17 mouse cellular contexts compared by ENCODE assay signal in the genomic region with DNA sequence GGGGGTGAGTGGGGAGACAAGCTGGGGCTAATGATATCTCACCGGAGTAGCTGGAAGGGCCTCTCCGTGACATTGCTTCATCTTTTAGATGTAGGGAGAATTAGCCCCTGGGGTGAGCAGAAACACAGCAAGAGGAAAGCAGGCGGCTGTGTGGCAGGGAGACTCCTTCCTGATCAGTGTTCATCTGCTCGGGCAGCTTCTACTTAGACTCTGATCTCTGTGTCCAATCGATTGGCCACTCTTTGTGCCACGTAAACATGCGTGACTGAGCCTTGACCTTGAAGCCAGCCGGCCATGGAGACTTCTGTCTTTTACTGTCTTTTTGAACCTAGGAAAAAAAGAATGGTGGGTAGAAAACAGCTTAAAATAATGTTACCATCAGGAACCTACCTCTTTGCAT.
DNase-seq lines count a peak whose midpoint lies in the region; ATAC-seq and TF ChIP-seq lines count a peak whose summit lies in the region.
"Had no signal": no experiment of that assay in that cellular context is flagged by ENCODE, and none has a peak within 500 bp of the region (broad histone marks: within the 10 kb centered on the region; RNA-seq: fewer than 3 reads in every experiment).

No protein-coding gene starts in this region.

- no peak for ATAC-seq in heart, embryonic 11.5 days (replicated peaks; ENCODE audit: insufficient number of reproducible peaks, low FRiP score, low TSS enrichment)
- no peak for ATAC-seq in midbrain, embryonic 16.5 days
- no peak for ATAC-seq in hindbrain, postnatal 0 days
- peak; percentile 84 for ATAC-seq in neural tube, embryonic 11.5 days (ENCODE audit: insufficient read depth, low FRiP score, low TSS enrichment)
- ATAC-seq in liver, embryonic 12.5 days = no peak
- ATAC-seq: forebrain, embryonic 16.5 days had no signal

- H3K9me3 ChIP-seq in heart, embryonic 11.5 days (replicated peaks; ENCODE audit: control insufficient read depth, low read length) = no peaks in the 10 kb centered on the region
- H3K9me3 ChIP-seq in midbrain, embryonic 10.5 days (replicated peaks) = no peaks in the 10 kb centered on the region
- H3K9me3 ChIP-seq in midbrain, embryonic 16.5 days (replicated peaks; ENCODE audit: control insufficient read depth, low read length, poor library complexity, severe bottlenecking) = no peaks in the 10 kb centered on the region
- no peaks in the 10 kb centered on the region for H3K9me3 ChIP-seq in hindbrain, postnatal 0 days (ENCODE audit: low read length)
- no peaks in the 10 kb centered on the region for H3K9me3 ChIP-seq in neural tube, embryonic 11.5 days (ENCODE audit: control insufficient read depth, low read length)
- H3K9me3 ChIP-seq in liver, embryonic 12.5 days (replicated peaks) = no peaks in the 10 kb centered on the region
- H3K9me3 ChIP-seq: hindbrain, embryonic 15.5 days had no signal

- no peak for DNase-seq in heart, adult 9 months (ENCODE audit: low spot score in 2 of 2)
- DNase-seq in midbrain, embryonic 10.5 days (ENCODE audit: low spot score) = peak; percentile 74
- DNase-seq in hindbrain, postnatal 0 days (ENCODE audit: low spot score) = peak; percentile 41
- DNase-seq in neural tube, embryonic 11.5 days (ENCODE audit: low spot score) = peak; percentile 33
- no peak for DNase-seq in thymus, postnatal 14 days
- DNase-seq: adrenal gland, postnatal 14 days; cerebellum, adult 8-10 months; heart, adult 18-20 months; kidney, adult 8-10 months; spleen, adult 18-20 months; thymus, adult 2 months had no signal

- no peaks in the 10 kb centered on the region for H3K36me3 ChIP-seq in heart, embryonic 11.5 days (ENCODE audit: control insufficient read depth, insufficient read depth, low read length)
- H3K36me3 ChIP-seq in midbrain, embryonic 10.5 days = no peaks in the 10 kb centered on the region
- no peaks in the 10 kb centered on the region for H3K36me3 ChIP-seq in midbrain, embryonic 16.5 days (ENCODE audit: control insufficient read depth, insufficient read depth, low read length)
- H3K36me3 ChIP-seq in hindbrain, postnatal 0 days (ENCODE audit: insufficient read depth, low read length) = no peaks in the 10 kb centered on the region
- H3K36me3 ChIP-seq in neural tube, embryonic 11.5 days (ENCODE audit: control insufficient read depth, insufficient read depth, low read length) = no peaks in the 10 kb centered on the region
- no peaks in the 10 kb centered on the region for H3K36me3 ChIP-seq in liver, embryonic 12.5 days
- H3K36me3 ChIP-seq: hindbrain, embryonic 15.5 days had no signal

- no peak overlapping the region for H3K4me2 ChIP-seq in heart, embryonic 11.5 days
- H3K4me2 ChIP-seq in midbrain, embryonic 16.5 days (ENCODE audit: low read length) = no peak overlapping the region
- no peak overlapping the region for H3K4me2 ChIP-seq in hindbrain, postnatal 0 days (ENCODE audit: low read depth, low read length)
- H3K4me2 ChIP-seq in neural tube, embryonic 11.5 days (ENCODE audit: low read depth) = no peak overlapping the region
- H3K4me2 ChIP-seq in liver, embryonic 12.5 days = no peak overlapping the region
- H3K4me2 ChIP-seq: hindbrain, embryonic 15.5 days; liver, embryonic 11.5 days had no signal

- H3K27me3 ChIP-seq in heart, embryonic 11.5 days (ENCODE audit: control insufficient read depth, insufficient read depth, low read length) = no peaks in the 10 kb centered on the region
- peaks cover 59% of the 10 kb centered on the region for H3K27me3 ChIP-seq in midbrain, embryonic 10.5 days (ENCODE audit: low read depth, poor library complexity, severe bottlenecking)
- no peaks in the 10 kb centered on the region for H3K27me3 ChIP-seq in midbrain, embryonic 16.5 days (ENCODE audit: control insufficient read depth, insufficient read depth, low read depth, low read length)
- no peaks in the 10 kb centered on the region for H3K27me3 ChIP-seq in hindbrain, postnatal 0 days (ENCODE audit: insufficient read depth, low read length)
- no peaks in the 10 kb centered on the region for H3K27me3 ChIP-seq in neural tube, embryonic 11.5 days (ENCODE audit: control insufficient read depth, insufficient read depth, low read length)
- H3K27me3 ChIP-seq in liver, embryonic 12.5 days (replicated peaks) = no peaks in the 10 kb centered on the region
- H3K27me3 ChIP-seq: hindbrain, embryonic 15.5 days had no signal

- H3K4me3 ChIP-seq in heart, embryonic 11.5 days (ENCODE audit: low read depth, low read length) = no peak overlapping the region
- no peak overlapping the region for H3K4me3 ChIP-seq in midbrain, embryonic 10.5 days
- no peak overlapping the region for H3K4me3 ChIP-seq in midbrain, embryonic 16.5 days (ENCODE audit: low read depth, low read length)
- no peak overlapping the region for H3K4me3 ChIP-seq in hindbrain, postnatal 0 days (ENCODE audit: low read length)
- no peak overlapping the region for H3K4me3 ChIP-seq in neural tube, embryonic 11.5 days (ENCODE audit: low read depth, low read length)
- H3K4me3 ChIP-seq in liver, embryonic 12.5 days = no peak overlapping the region
- H3K4me3 ChIP-seq: hindbrain, embryonic 15.5 days had no signal

- TF ChIP-seq CTCF in hindbrain, postnatal 0 days (IDR thresholded peaks at IDR 0.05; ENCODE audit: low read depth) = no peak

- 0 out of 2 replicates have a peak overlapping the region, but pooled peaks have one; percentile 34 for H3K9ac ChIP-seq in heart, embryonic 11.5 days (ENCODE audit: low read depth, low read length)
- no peak overlapping the region for H3K9ac ChIP-seq in midbrain, embryonic 16.5 days (ENCODE audit: low read depth, low read length)
- no peak overlapping the region for H3K9ac ChIP-seq in hindbrain, postnatal 0 days (replicated peaks; ENCODE audit: low read length)
- no peak overlapping the region for H3K9ac ChIP-seq in neural tube, embryonic 11.5 days (ENCODE audit: low read length)
- no peak overlapping the region for H3K9ac ChIP-seq in liver, embryonic 12.5 days
- H3K9ac ChIP-seq: hindbrain, embryonic 15.5 days had no signal

- peaks cover 13% of the 10 kb centered on the region for H3K4me1 ChIP-seq in heart, embryonic 11.5 days (ENCODE audit: control insufficient read depth, insufficient read depth, low read length)
- H3K4me1 ChIP-seq in midbrain, embryonic 10.5 days = peaks cover 60% of the 10 kb centered on the region
- H3K4me1 ChIP-seq in midbrain, embryonic 16.5 days (ENCODE audit: control insufficient read depth, insufficient read depth, low read length) = peaks cover 35% of the 10 kb centered on the region
- H3K4me1 ChIP-seq in hindbrain, postnatal 0 days (ENCODE audit: insufficient read depth, low read length) = peaks cover 22% of the 10 kb centered on the region
- H3K4me1 ChIP-seq in neural tube, embryonic 11.5 days (ENCODE audit: control insufficient read depth, insufficient read depth, low read length) = peaks cover 26% of the 10 kb centered on the region
- 0 out of 2 replicates have a peak, but pooled peaks cover 3% of the 10 kb centered on the region for H3K4me1 ChIP-seq in liver, embryonic 12.5 days

- H3K27ac ChIP-seq in heart, embryonic 11.5 days (ENCODE audit: low read depth, low read length) = no peak overlapping the region
- H3K27ac ChIP-seq in midbrain, embryonic 10.5 days (replicated peaks) = peak overlapping the region; percentile 38; the same call in 1 of the 2 replicates
- H3K27ac ChIP-seq in midbrain, embryonic 16.5 days (ENCODE audit: low read length) = no peak overlapping the region; the same call in 1 of the 2 replicates
- no peak overlapping the region for H3K27ac ChIP-seq in hindbrain, postnatal 0 days
- H3K27ac ChIP-seq in neural tube, embryonic 11.5 days (ENCODE audit: low read depth, low read length) = 0 out of 2 replicates have a peak overlapping the region, but pooled peaks have one; percentile 31
- H3K27ac ChIP-seq in liver, embryonic 12.5 days = no peak overlapping the region
- H3K27ac ChIP-seq: hindbrain, embryonic 15.5 days had no signal

- 79% methylated on average over 8 of the region's 8 CpGs for WGBS in heart, embryonic 11.5 days (ENCODE audit: insufficient replicate concordance)
- WGBS in midbrain, embryonic 10.5 days = 59% methylated on average over 8 of the region's 8 CpGs
- WGBS in midbrain, embryonic 16.5 days = 36% methylated on average over 8 of the region's 8 CpGs
- WGBS in hindbrain, postnatal 0 days = 41% methylated on average over 8 of the region's 8 CpGs
- 52% methylated on average over 8 of the region's 8 CpGs for WGBS in neural tube, embryonic 11.5 days
- WGBS in liver, embryonic 12.5 days (ENCODE audit: insufficient replicate concordance) = 77% methylated on average over 8 of the region's 8 CpGs

Comparison
In these comparisons a context has a peak if more than half of its experiments do, and no peak if none do; other contexts are left out.
1. H3K27ac ChIP-seq: peak in midbrain, embryonic 10.5 days (single experiment) and neural tube, embryonic 11.5 days (single experiment); none in heart, embryonic 11.5 days (single experiment), midbrain, embryonic 16.5 days (single experiment), hindbrain, postnatal 0 days (single experiment) and liver, embryonic 12.5 days (single experiment).
2. DNase-seq: peak in midbrain, embryonic 10.5 days (single experiment), hindbrain, postnatal 0 days (single experiment) and neural tube, embryonic 11.5 days (single experiment); none in heart, adult 9 months (0 of 2) and thymus, postnatal 14 days (single experiment).